Mouse (Mus musculus): ENCODE results near the gene Gdf1. TPM values are rescaled to one million over a fixed set of nuclear protein-coding genes. Genes with fewer than 3 reads are reported as not detected.
A peak's percentile ranks its signal among the peaks of the same experiment; 100 is the strongest.

The Gdf1 gene
- polyA plus RNA-seq (2016; fragmentation: Nextera tagmentation; extraction: Ambion mirVana): 1.8 and 4.2 TPM in 2 replicates

GRCm38 (mm10) chr8:70329124-70329834 is at the start of gene Gdf1:
TSS of gene Gdf1 (plus strand) at chr8:70329817.
- Histone ChIP-seq H3K4me1 (peaks cover 33% of the 10 kb centered on the region), H3K27ac (0 out of 2 replicates have a peak within 1 kb of the TSS, but pooled peaks have one; percentile 25), H3K9me3 (no peaks in the 10 kb centered on the region), H3K4me3 (replicated peaks) (peak within 1 kb of the TSS; percentile 10), H3K4me2 (peak within 1 kb of the TSS; percentile 31), H3K36me3 (replicated peaks) (peaks cover 63% of the 10 kb centered on the region), H3K27me3 (peaks cover 27% of the 10 kb centered on the region), H3K9ac (peak within 1 kb of the TSS; percentile 45)
- 29% methylated on average over 14 of the region's 14 CpGs for WGBS
- ATAC-seq (ENCODE audit: low FRiP score): no peak

- peaks cover 14% of the 10 kb centered on the region for H3K36me3 ChIP-seq (replicated peaks)
- ATAC-seq (ENCODE audit: low FRiP score): no peak
- no peak overlapping the region for H3K9ac ChIP-seq
- no peak overlapping the region for H3K4me3 ChIP-seq (replicated peaks)
- H3K4me2 ChIP-seq: no peak overlapping the region
- no peaks in the 10 kb centered on the region for H3K27me3 ChIP-seq
- no peaks in the 10 kb centered on the region for H3K9me3 ChIP-seq
- H3K27ac ChIP-seq: 0 out of 2 replicates have a peak overlapping the region, but pooled peaks have one; percentile 9
- whole genome bisulfite sequencing: 32% methylated on average over 3 of the region's 3 CpGs
- peaks cover 24% of the 10 kb centered on the region for H3K4me1 ChIP-seq
These were observed 48.6 kb upstream of the Gdf1 start for GRCm38 (mm10) chr8:70281001-70281400.

GRCm38 (mm10) chr8:70282603-70283135 is 46.9 kb upstream of the Gdf1 start, which contains the start of gene Homer3:
TSS of gene Homer3 (plus strand) at chr8:70282827.
- Histone ChIP-seq H3K9me3 (peaks cover 5% of the 10 kb centered on the region), H3K4me3 (replicated peaks) (peak within 1 kb of the TSS; percentile 94), H3K27ac (peak within 1 kb of the TSS; percentile 80), H3K36me3 (replicated peaks) (peaks cover 31% of the 10 kb centered on the region), H3K27me3 (no peaks in the 10 kb centered on the region), H3K4me1 (peaks cover 24% of the 10 kb centered on the region), H3K9ac (peak within 1 kb of the TSS; percentile 95), H3K4me2 (peak within 1 kb of the TSS; percentile 85)
- peak; percentile 90 for ATAC-seq (ENCODE audit: low FRiP score)
- under 1% methylated on average over 35 of the region's 36 CpGs for WGBS

- Histone ChIP-seq H3K27ac (peak overlapping the region; percentile 80), H3K27me3 (no peaks in the 10 kb centered on the region), H3K9ac (peak overlapping the region; percentile 95), H3K4me2 (peak overlapping the region; percentile 85), H3K4me3 (replicated peaks) (peak overlapping the region; percentile 94), H3K9me3 (peaks cover 5% of the 10 kb centered on the region), H3K4me1 (peaks cover 24% of the 10 kb centered on the region), H3K36me3 (replicated peaks) (peaks cover 38% of the 10 kb centered on the region)
- under 1% methylated on average over 55 of the region's 55 CpGs for WGBS
- ATAC-seq (ENCODE audit: low FRiP score): peak; percentile 69
These were observed 46.2 kb upstream of the Gdf1 start for GRCm38 (mm10) chr8:70283136-70284077.

- WGBS: 85% methylated on average over 5 of the region's 5 CpGs
- no peak overlapping the region for H3K27ac ChIP-seq
- H3K4me1 ChIP-seq: peaks cover 24% of the 10 kb centered on the region
- no peak for ATAC-seq (ENCODE audit: low FRiP score)
- peaks cover 46% of the 10 kb centered on the region for H3K36me3 ChIP-seq (replicated peaks)
- H3K4me2 ChIP-seq: peak overlapping the region; percentile 85
- H3K9ac ChIP-seq: no peak overlapping the region; the same call in 1 of the 2 replicates
- peak overlapping the region; percentile 94; the same call in 1 of the 2 replicates for H3K4me3 ChIP-seq (replicated peaks)
- peaks cover 5% of the 10 kb centered on the region for H3K9me3 ChIP-seq
- H3K27me3 ChIP-seq: no peaks in the 10 kb centered on the region
These were observed 45.2 kb upstream of the Gdf1 start for GRCm38 (mm10) chr8:70284421-70284820.

- no peak for ATAC-seq (ENCODE audit: low FRiP score)
- Histone ChIP-seq H3K4me2 (no peak overlapping the region), H3K27me3 (no peaks in the 10 kb centered on the region), H3K36me3 (replicated peaks) (peaks cover 53% of the 10 kb centered on the region), H3K4me3 (replicated peaks) (no peak overlapping the region), H3K9me3 (peaks cover 5% of the 10 kb centered on the region), H3K9ac (no peak overlapping the region), H3K4me1 (peaks cover 24% of the 10 kb centered on the region), H3K27ac (no peak overlapping the region)
- WGBS: 98% methylated on average over 15 of the region's 15 CpGs
These were observed 44.3 kb upstream of the Gdf1 start for GRCm38 (mm10) chr8:70285304-70285703.

- no peak overlapping the region for H3K27ac ChIP-seq
- H3K27me3 ChIP-seq: no peaks in the 10 kb centered on the region
- WGBS: 90% methylated on average over 8 of the region's 8 CpGs
- peaks cover 65% of the 10 kb centered on the region for H3K36me3 ChIP-seq (replicated peaks)
- no peak overlapping the region for H3K4me2 ChIP-seq
- H3K9ac ChIP-seq: no peak overlapping the region
- peaks cover 5% of the 10 kb centered on the region for H3K9me3 ChIP-seq
- ATAC-seq (ENCODE audit: low FRiP score): no peak
- H3K4me3 ChIP-seq (replicated peaks): no peak overlapping the region
- peaks cover 24% of the 10 kb centered on the region for H3K4me1 ChIP-seq
These were observed 42.9 kb upstream of the Gdf1 start for GRCm38 (mm10) chr8:70286737-70287136.

GRCm38 (mm10) chr8:70293988-70294405 is 35.6 kb upstream of the Gdf1 start:
- no peak; the same call in 1 of the 2 replicates for ATAC-seq (ENCODE audit: low FRiP score)

GRCm38 (mm10) chr8:70300881-70301280 is 28.7 kb upstream of the Gdf1 start:
- Histone ChIP-seq H3K4me3 (replicated peaks) (no peak overlapping the region), H3K4me2 (peak overlapping the region; percentile 92; the same call in 1 of the 2 replicates), H3K4me1 (peaks cover 18% of the 10 kb centered on the region), H3K36me3 (replicated peaks) (peaks cover 44% of the 10 kb centered on the region), H3K9me3 (no peaks in the 10 kb centered on the region), H3K9ac (no peak overlapping the region), H3K27me3 (no peaks in the 10 kb centered on the region), H3K27ac (no peak overlapping the region)
- ATAC-seq (ENCODE audit: low FRiP score): no peak
- WGBS: 79% methylated on average over 3 of the region's 3 CpGs

More at GRCm38 (mm10) chr8:70293988-70294405, 35.6 kb upstream of the Gdf1 start:
- 77% methylated on average over 5 of the region's 5 CpGs for WGBS
- no peaks in the 10 kb centered on the region for H3K9me3 ChIP-seq
- H3K4me2 ChIP-seq: no peak overlapping the region
- H3K9ac ChIP-seq: no peak overlapping the region
- H3K27me3 ChIP-seq: no peaks in the 10 kb centered on the region
- H3K36me3 ChIP-seq (replicated peaks): peaks cover 90% of the 10 kb centered on the region
- no peak overlapping the region for H3K27ac ChIP-seq
- H3K4me3 ChIP-seq (replicated peaks): no peak overlapping the region
- no peaks in the 10 kb centered on the region for H3K4me1 ChIP-seq

- Histone ChIP-seq H3K4me1 (peaks cover 18% of the 10 kb centered on the region), H3K27me3 (no peaks in the 10 kb centered on the region), H3K4me2 (peak within 1 kb of the TSS; percentile 92), H3K36me3 (replicated peaks) (peaks cover 41% of the 10 kb centered on the region), H3K9ac (peak within 1 kb of the TSS; percentile 70), H3K4me3 (replicated peaks) (peak within 1 kb of the TSS; percentile 89), H3K27ac (peak within 1 kb of the TSS; percentile 25; the same call in 1 of the 2 replicates), H3K9me3 (no peaks in the 10 kb centered on the region)
- ATAC-seq (ENCODE audit: low FRiP score): peak; percentile 94
- whole genome bisulfite sequencing: under 1% methylated on average over 40 of the region's 40 CpGs
These were observed 27.2 kb upstream of the Gdf1 start, which contains the start of the genes Ddx49 and Cope for GRCm38 (mm10) chr8:70302358-70302890. TSS of gene Ddx49 (minus strand) at chr8:70302489. TSS of gene Cope (plus strand) at chr8:70302518.

GRCm38 (mm10) chr8:70302901-70303300 is 26.7 kb upstream of the Gdf1 start:
- Histone ChIP-seq H3K9ac (peak overlapping the region; percentile 70), H3K27ac (peak overlapping the region; percentile 25; the same call in 1 of the 2 replicates), H3K4me1 (peaks cover 18% of the 10 kb centered on the region), H3K4me3 (replicated peaks) (peak overlapping the region; percentile 89), H3K4me2 (peak overlapping the region; percentile 92), H3K27me3 (no peaks in the 10 kb centered on the region), H3K36me3 (replicated peaks) (peaks cover 41% of the 10 kb centered on the region), H3K9me3 (no peaks in the 10 kb centered on the region)
- ATAC-seq (ENCODE audit: low FRiP score): peak; percentile 54
- WGBS: 6% methylated on average over 16 of the region's 16 CpGs
